Mouse (Mus musculus): ENCODE results near the gene Sqstm1. TPM values are rescaled to one million over a fixed set of nuclear protein-coding genes. Genes with fewer than 3 reads are reported as not detected.

Gene Sqstm1
- polyA plus RNA-seq (2014; fragmentation: Illumina TruSeq; extraction: RNeasy Lipid Tissue Mini Kit (QIAGEN cat#74804); ENCODE audit: low read depth, low replicate concordance), result 462 TPM

GRCm38 (mm10) chr11:50210505-50211151 lies at the start of gene Sqstm1, which contains the start of gene Mgat4b:
Gene Sqstm1, minus strand, starts transcription at chr11:50210827.
Gene Mgat4b, plus strand, starts transcription at chr11:50210890.

GRCm38 (mm10) chr11:50238324-50238723 lies 27.7 kb upstream of the Sqstm1 start, which contains the start of gene Ltc4s:
Gene Ltc4s, minus strand, starts transcription at chr11:50238616.

GRCm38 (mm10) chr11:50174111-50174729 lies 36.4 kb downstream of the Sqstm1 start, which contains the start of gene Mrnip:
Gene Mrnip, plus strand, starts transcription at chr11:50174444.

Other genes starting within 250 kb of the Sqstm1 start
- 48.6 TPM for gene Rnf130, start 185.5 kb downstream of the Sqstm1 start, polyA plus RNA-seq (2014; fragmentation: Illumina TruSeq; extraction: RNeasy Lipid Tissue Mini Kit (QIAGEN cat#74804); ENCODE audit: low read depth, low replicate concordance)
- 36.0 TPM for gene Tbc1d9b, start 79.4 kb downstream of the Sqstm1 start, polyA plus RNA-seq (2014; fragmentation: Illumina TruSeq; extraction: RNeasy Lipid Tissue Mini Kit (QIAGEN cat#74804); ENCODE audit: low read depth, low replicate concordance)
- 2.0 TPM for gene Mrnip, start 36.4 kb downstream of the Sqstm1 start, polyA plus RNA-seq (2014; fragmentation: Illumina TruSeq; extraction: RNeasy Lipid Tissue Mini Kit (QIAGEN cat#74804); ENCODE audit: low read depth, low replicate concordance)
- 57.3 TPM for gene Mgat4b, start 63 bp upstream of the Sqstm1 start, polyA plus RNA-seq (2014; fragmentation: Illumina TruSeq; extraction: RNeasy Lipid Tissue Mini Kit (QIAGEN cat#74804); ENCODE audit: low read depth, low replicate concordance)
- 4.1 TPM for gene Ltc4s, start 27.8 kb upstream of the Sqstm1 start, polyA plus RNA-seq (2014; fragmentation: Illumina TruSeq; extraction: RNeasy Lipid Tissue Mini Kit (QIAGEN cat#74804); ENCODE audit: low read depth, low replicate concordance)
- 8.0 TPM for gene Maml1, start 81.5 kb upstream of the Sqstm1 start, polyA plus RNA-seq (2014; fragmentation: Illumina TruSeq; extraction: RNeasy Lipid Tissue Mini Kit (QIAGEN cat#74804); ENCODE audit: low read depth, low replicate concordance)
- gene Canx, start 114.8 kb upstream of the Sqstm1 start, polyA plus RNA-seq (2014; fragmentation: Illumina TruSeq; extraction: RNeasy Lipid Tissue Mini Kit (QIAGEN cat#74804); ENCODE audit: low read depth, low replicate concordance), result 193 TPM
- not detected for gene Cby3, start 143.6 kb upstream of the Sqstm1 start, polyA plus RNA-seq (2014; fragmentation: Illumina TruSeq; extraction: RNeasy Lipid Tissue Mini Kit (QIAGEN cat#74804); ENCODE audit: low read depth, low replicate concordance)
- gene Hnrnph1, start 166.2 kb upstream of the Sqstm1 start, polyA plus RNA-seq (2014; fragmentation: Illumina TruSeq; extraction: RNeasy Lipid Tissue Mini Kit (QIAGEN cat#74804); ENCODE audit: low read depth, low replicate concordance), result 247 TPM
- gene Rufy1, start 220.3 kb upstream of the Sqstm1 start, polyA plus RNA-seq (2014; fragmentation: Illumina TruSeq; extraction: RNeasy Lipid Tissue Mini Kit (QIAGEN cat#74804); ENCODE audit: low read depth, low replicate concordance), result 31.9 TPM